Mouse (Mus musculus) forebrain, embryonic 11.5 days (tissue): ENCODE measurements around the gene Neb. TPM values are rescaled to one million over a fixed set of nuclear protein-coding genes. Genes with fewer than 3 reads are reported as not detected.
A peak's percentile ranks its signal among the peaks of the same experiment; 100 is the strongest.

Experiments used
- ATAC-seq: fragments of 200-750 bp; cut with Nextera tagmentation; replicated peaks from 2 replicates; pipeline ENCODE4 v1.8.0; 2017; ENCODE audit warnings: moderate TSS enrichment; ENCODE audit not compliant: low FRiP score
- DNase-seq: peaks from one replicate; pipeline ENCODE4 v3.0.0-alpha.2; 2017; ENCODE audit warnings: low spot score
- H3K27ac ChIP-seq: fragments of 300-500 bp; sonication (generic); 2 replicates; pipeline ENCODE4 v1.5.1; 2014; ENCODE audit warnings: low read depth, low read length
- H3K27me3 ChIP-seq: fragments of 300-500 bp; sonication (generic); 2 replicates; pipeline ENCODE4 v1.6.1; 2014; ENCODE audit warnings: mild to moderate bottlenecking, low read length, mixed read lengths; ENCODE audit not compliant: control insufficient read depth, insufficient read depth
- H3K36me3 ChIP-seq: fragments of 300-500 bp; sonication (generic); 2 replicates; pipeline ENCODE4 v1.6.1; 2014; ENCODE audit warnings: mild to moderate bottlenecking, low read length, moderate library complexity, mixed read lengths; ENCODE audit not compliant: control insufficient read depth, insufficient read depth
- H3K4me1 ChIP-seq: fragments of 300-500 bp; sonication (generic); replicated peaks from 2 replicates; pipeline ENCODE4 v1.6.1; 2014; ENCODE audit warnings: low read length, mixed read lengths; ENCODE audit not compliant: control insufficient read depth, insufficient read depth
- H3K4me2 ChIP-seq: fragments of 300-500 bp; sonication (generic); 2 replicates; pipeline ENCODE4 v1.6.1; 2014; ENCODE audit warnings: low read depth, mild to moderate bottlenecking, low read length, moderate library complexity, mixed read lengths; ENCODE audit not compliant: severe bottlenecking
- H3K4me3 ChIP-seq: fragments of 300-500 bp; sonication (generic); 2 replicates; pipeline ENCODE4 v1.5.1; 2014; ENCODE audit warnings: low read depth, low read length
- H3K9ac ChIP-seq: fragments of 300-500 bp; sonication (generic); 2 replicates; pipeline ENCODE4 v1.6.1; 2014; ENCODE audit warnings: low read length
- H3K9me3 ChIP-seq: fragments of 300-500 bp; sonication (generic); 2 replicates; pipeline ENCODE4 v1.6.1; 2016; ENCODE audit warnings: low read length, mixed read lengths; ENCODE audit not compliant: control insufficient read depth
- WGBS: fragments of 180-500 bp; shearing (Covaris S2); extraction: QIAGEN DNeasy Blood & Tissue Kit; methylation state at CpG from one replicate; pipeline ENCODE4 v1.1.7; 2014; 5-methylcytosine and 5-hydroxymethylcytosine counted together
- polyA plus RNA-seq: library from polyadenylated mRNA; unstranded; fragments of >200 nt; fragmentation: Nextera tagmentation; extraction: Ambion mirVana; gene quantifications from 2 replicates; pipeline ENCODE4 v1.2.1, GENCODE M21; 2014

Neb gene
- polyA plus RNA-seq, 1 experiment from 2014 or later = 0.39 TPM

DNA sequence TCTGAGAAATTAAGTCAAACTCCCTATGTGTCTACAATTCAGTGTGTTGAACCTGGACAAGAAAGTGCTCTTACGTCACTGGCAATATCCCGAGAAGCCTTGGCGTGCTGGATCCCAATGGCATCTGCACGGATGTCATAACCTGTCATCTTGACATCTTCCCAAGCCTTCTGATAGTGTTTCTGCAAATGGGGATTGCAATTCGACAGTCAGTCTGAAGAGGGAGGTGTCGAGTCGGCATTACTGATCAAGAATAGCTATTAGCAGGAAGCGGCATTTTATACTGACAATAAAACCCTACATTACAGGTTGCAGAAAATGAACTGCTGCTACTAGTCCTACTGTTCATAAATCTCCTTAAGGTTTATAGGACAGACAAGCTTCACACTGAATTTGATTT is 158.2 kb downstream of the Neb start:
- H3K36me3 ChIP-seq = no peaks in the 10 kb centered on the region
- WGBS = 58% methylated on average over 8 of the region's 8 CpGs
- DNase-seq = peak; percentile 59

DNA sequence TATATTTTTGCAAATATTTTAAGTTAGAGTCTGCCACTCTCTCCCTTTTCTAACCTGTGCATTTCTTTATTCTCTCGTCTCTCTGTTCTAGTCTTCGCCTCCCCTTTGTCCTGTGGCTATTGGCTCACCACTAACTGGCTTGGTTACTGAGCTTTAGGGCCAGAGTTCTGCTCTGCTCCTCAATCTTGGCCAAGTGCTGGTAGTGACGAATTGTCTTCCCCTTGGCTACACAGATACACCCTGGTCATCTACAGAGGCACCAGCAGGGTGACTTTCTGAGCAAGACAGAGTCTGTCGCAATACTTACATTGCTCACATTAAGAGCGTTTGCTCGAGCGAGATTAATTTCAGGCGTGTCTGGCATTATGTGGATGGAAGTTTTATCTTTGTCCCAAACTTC is 162.3 kb downstream of the Neb start:
- no peak overlapping the region for H3K27ac ChIP-seq
- H3K9ac ChIP-seq = no peak overlapping the region
- H3K9me3 ChIP-seq = no peaks in the 10 kb centered on the region
- no peaks in the 10 kb centered on the region for H3K4me1 ChIP-seq
- WGBS = 93% methylated on average over 8 of the region's 8 CpGs
- no peaks in the 10 kb centered on the region for H3K36me3 ChIP-seq
- ATAC-seq (no peak), DNase-seq (no peak)
- no peaks in the 10 kb centered on the region for H3K27me3 ChIP-seq
- H3K4me2 ChIP-seq = no peak overlapping the region
- no peak overlapping the region for H3K4me3 ChIP-seq

More for the DNA sequence above, 158.2 kb downstream of the Neb start:
- no peak overlapping the region for H3K9ac ChIP-seq
- H3K4me1 ChIP-seq = no peaks in the 10 kb centered on the region
- no peaks in the 10 kb centered on the region for H3K27me3 ChIP-seq
- ATAC-seq = no peak
- no peak overlapping the region for H3K27ac ChIP-seq
- no peaks in the 10 kb centered on the region for H3K9me3 ChIP-seq
- no peak overlapping the region for H3K4me2 ChIP-seq
- no peak overlapping the region for H3K4me3 ChIP-seq

DNA sequence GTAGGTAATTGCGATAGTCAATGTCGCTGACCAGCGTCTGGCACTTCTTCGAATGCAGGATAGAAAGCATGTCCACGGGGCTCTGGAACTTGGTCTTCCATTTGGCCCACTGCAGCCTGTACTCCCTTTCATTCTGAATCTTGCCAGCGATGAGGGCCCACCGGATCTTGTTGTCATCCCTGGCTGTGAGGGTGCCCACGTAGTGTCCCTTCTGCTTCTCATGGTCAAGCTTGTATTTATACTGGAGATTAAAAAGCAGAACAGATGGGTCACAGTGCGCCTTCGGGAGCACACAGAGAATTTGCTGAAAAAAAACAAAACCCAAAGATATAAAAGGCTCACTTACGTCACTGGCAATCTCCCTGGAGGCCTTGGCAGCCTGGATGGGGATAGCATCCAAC is 165.7 kb downstream of the Neb start:
- Histone ChIP-seq H3K27ac (no peak overlapping the region), H3K4me3 (no peak overlapping the region), H3K27me3 (no peaks in the 10 kb centered on the region), H3K4me1 (no peaks in the 10 kb centered on the region), H3K4me2 (no peak overlapping the region), H3K9me3 (no peaks in the 10 kb centered on the region), H3K36me3 (no peaks in the 10 kb centered on the region), H3K9ac (no peak overlapping the region)
- WGBS = 93% methylated on average over 11 of the region's 11 CpGs
- ATAC-seq (no peak), DNase-seq (no peak)

- H3K4me2 ChIP-seq = no peak overlapping the region
- 73% methylated on average over 5 of the region's 5 CpGs for WGBS
- DNase-seq (no peak), ATAC-seq (no peak)
- H3K9me3 ChIP-seq = no peaks in the 10 kb centered on the region
- H3K4me1 ChIP-seq = no peaks in the 10 kb centered on the region
- H3K9ac ChIP-seq = no peak overlapping the region
- H3K36me3 ChIP-seq = no peaks in the 10 kb centered on the region
- H3K27ac ChIP-seq = no peak overlapping the region
- H3K4me3 ChIP-seq = no peak overlapping the region
- no peaks in the 10 kb centered on the region for H3K27me3 ChIP-seq
Observed at GRCm38 (mm10) chr2:52211358-52211899, 166.8 kb downstream of the Neb start.

DNA sequence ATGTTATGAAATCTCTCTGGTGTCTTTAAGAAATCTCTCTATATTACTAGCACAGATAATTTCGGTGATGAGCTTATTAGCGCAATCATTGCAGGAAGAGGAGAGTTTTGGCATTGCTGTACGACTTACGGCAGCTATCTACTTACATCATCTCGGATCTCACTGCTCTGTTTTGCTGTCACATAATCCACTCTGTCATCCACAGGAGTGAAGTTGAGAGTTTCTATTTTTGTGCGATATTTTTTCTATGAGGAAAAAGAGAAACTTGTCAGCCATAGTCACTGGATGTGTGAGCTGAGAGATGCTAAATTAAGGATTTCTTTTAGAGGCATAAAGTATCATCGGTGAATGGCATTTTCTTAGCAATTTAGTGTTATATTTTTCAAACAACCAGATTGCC is 167.6 kb downstream of the Neb start:
- H3K9ac ChIP-seq = no peak overlapping the region
- no peaks in the 10 kb centered on the region for H3K36me3 ChIP-seq
- no peak overlapping the region for H3K4me2 ChIP-seq
- DNase-seq (no peak), ATAC-seq (no peak)
- no peak overlapping the region for H3K27ac ChIP-seq
- 95% methylated on average over 7 of the region's 7 CpGs for WGBS
- no peaks in the 10 kb centered on the region for H3K4me1 ChIP-seq
- H3K9me3 ChIP-seq = no peaks in the 10 kb centered on the region
- H3K4me3 ChIP-seq = no peak overlapping the region
- H3K27me3 ChIP-seq = no peaks in the 10 kb centered on the region

GRCm38 (mm10) chr2:52204992-52205391 is 173.3 kb downstream of the Neb start:
- WGBS = 89% methylated on average over 4 of the region's 4 CpGs

GRCm38 (mm10) chr2:52193629-52194028 is 184.6 kb downstream of the Neb start:
- Histone ChIP-seq H3K4me2 (no peak overlapping the region), H3K9me3 (no peaks in the 10 kb centered on the region), H3K27me3 (no peaks in the 10 kb centered on the region), H3K4me1 (no peaks in the 10 kb centered on the region), H3K9ac (no peak overlapping the region), H3K4me3 (no peak overlapping the region), H3K27ac (no peak overlapping the region), H3K36me3 (no peaks in the 10 kb centered on the region)
- ATAC-seq (no peak), DNase-seq (no peak)
- 91% methylated on average over 6 of the region's 6 CpGs for WGBS

More at GRCm38 (mm10) chr2:52204992-52205391, 173.3 kb downstream of the Neb start:
- Histone ChIP-seq H3K36me3 (no peaks in the 10 kb centered on the region), H3K27me3 (no peaks in the 10 kb centered on the region), H3K9ac (no peak overlapping the region), H3K4me1 (no peaks in the 10 kb centered on the region), H3K4me3 (no peak overlapping the region), H3K4me2 (no peak overlapping the region), H3K27ac (no peak overlapping the region), H3K9me3 (no peaks in the 10 kb centered on the region)
- no peak for ATAC-seq
- DNase-seq = no peak

DNA sequence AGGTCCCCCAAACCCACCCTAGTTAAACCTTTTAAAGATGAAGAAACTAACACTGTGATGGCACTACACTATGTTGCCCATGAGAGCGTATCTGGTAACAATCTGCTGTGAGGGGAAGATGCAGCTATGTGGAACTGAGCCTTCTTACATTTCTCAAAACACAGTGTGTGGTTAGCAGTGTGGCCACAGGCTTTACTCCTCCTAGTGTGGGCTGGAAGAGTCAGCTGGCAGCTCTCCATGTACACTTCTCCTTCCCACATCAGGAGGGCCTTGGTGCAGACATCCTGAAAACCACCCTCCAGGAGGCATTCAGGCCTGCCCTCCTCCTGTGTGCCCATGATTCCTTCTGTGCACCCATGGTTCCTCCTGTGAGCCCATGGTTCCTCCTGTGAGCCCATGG is 198.6 kb downstream of the Neb start:
- no peak overlapping the region for H3K27ac ChIP-seq
- no peaks in the 10 kb centered on the region for H3K4me1 ChIP-seq
- no peaks in the 10 kb centered on the region for H3K27me3 ChIP-seq
- ATAC-seq (no peak), DNase-seq (no peak)
- H3K4me3 ChIP-seq = no peak overlapping the region
- no peaks in the 10 kb centered on the region for H3K9me3 ChIP-seq
- no peaks in the 10 kb centered on the region for H3K36me3 ChIP-seq
- 89% methylated on average over 1 of the region's 1 CpGs for WGBS
- no peak overlapping the region for H3K4me2 ChIP-seq
- H3K9ac ChIP-seq = no peak overlapping the region

GRCm38 (mm10) chr2:52177726-52178125 is 200.5 kb downstream of the Neb start:
- 95% methylated on average over 9 of the region's 9 CpGs for WGBS

More at GRCm38 (mm10) chr2:52177726-52178125, 200.5 kb downstream of the Neb start:
- Histone ChIP-seq H3K27ac (no peak overlapping the region), H3K9me3 (no peaks in the 10 kb centered on the region), H3K9ac (no peak overlapping the region), H3K36me3 (no peaks in the 10 kb centered on the region), H3K4me2 (no peak overlapping the region), H3K4me1 (no peaks in the 10 kb centered on the region), H3K27me3 (no peaks in the 10 kb centered on the region), H3K4me3 (no peak overlapping the region)
- DNase-seq (no peak), ATAC-seq (no peak)
